Mouse (Mus musculus) lung, postnatal 10 days (tissue): ENCODE measurements around the gene Cyp2d10.
"Not testable (repeated sequence)": the region's sequence is repeated elsewhere in the genome, so short reads cannot be mapped to it uniquely, and the experiment has no call there.

Experiments used
- DNase-seq: peaks from one replicate; pipeline ENCODE4 v3.0.0; 2021

Cyp2d10 gene

DNA sequence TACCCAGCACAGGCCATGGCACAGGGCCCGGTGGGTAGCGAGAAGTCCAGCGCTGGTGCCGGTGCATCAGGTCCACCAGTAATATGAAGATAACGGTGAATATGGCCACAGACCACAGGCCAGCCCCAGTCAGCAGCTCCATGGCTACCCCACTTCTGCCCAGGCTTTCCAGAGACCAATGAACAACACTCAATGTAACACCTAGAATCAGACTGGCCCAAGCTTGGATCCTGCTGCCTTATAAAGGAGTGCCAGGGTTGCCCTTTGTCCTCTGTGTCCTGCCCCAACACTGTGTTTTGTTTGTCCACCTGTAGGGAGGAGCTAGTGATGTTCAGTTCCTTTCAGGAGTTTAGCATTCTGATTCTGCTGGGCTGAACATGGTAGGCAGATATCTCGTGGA, at the start of gene Cyp2d10:
Gene Cyp2d10 (minus strand): TSS at position 215 of the 400 bp plus-strand sequence.
- no peak for DNase-seq

DNA sequence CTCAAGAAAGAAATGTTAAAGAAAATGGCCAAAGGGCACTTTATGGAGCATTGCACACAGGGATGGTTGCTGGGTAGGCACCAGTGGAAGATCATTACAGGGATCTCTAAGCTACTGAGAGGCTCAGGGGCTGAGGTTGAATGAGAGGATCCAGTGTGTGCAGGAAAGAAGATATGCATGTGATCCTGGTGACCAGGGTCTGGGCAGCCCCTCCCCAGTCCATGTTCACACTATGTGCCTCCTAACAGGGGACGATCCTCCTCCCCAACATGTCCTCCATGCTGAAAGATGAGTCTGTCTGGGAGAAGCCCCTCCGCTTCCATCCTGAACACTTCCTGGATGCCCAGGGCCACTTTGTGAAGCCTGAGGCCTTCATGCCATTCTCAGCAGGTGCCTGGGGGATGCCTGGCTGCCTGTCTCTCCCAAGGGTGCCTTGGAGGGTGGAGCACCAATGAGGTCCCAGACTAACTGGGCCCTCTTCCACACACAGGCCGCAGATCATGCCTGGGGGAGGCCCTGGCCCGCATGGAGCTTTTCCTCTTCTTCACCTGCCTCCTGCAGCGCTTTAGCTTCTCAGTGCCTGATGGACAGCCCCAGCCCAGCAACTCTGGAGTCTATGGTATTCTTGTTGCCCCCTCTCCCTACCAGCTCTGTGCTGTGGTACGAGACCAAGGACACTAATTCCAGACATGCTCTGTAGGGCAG, 49.2 kb upstream of the Cyp2d10 start:
- not testable (repeated sequence) for DNase-seq

DNA sequence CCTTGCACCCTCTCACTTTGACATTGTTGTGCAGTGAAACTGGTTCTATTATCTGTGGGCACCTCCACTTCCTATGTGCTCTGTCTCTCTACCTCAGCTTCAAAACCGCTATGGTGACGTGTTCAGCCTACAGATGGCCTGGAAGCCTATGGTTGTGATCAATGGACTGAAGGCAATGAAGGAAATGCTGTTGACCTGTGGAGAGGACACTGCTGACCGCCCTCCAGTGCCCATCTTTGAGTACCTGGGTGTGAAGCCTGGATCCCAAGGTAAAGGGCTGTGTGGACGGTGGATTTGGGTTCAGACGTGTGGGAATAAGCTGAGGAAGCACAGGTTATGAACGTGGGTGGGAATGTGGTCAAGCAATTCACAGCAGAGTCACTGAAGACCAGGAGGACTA, 46.5 kb upstream of the Cyp2d10 start:
- DNase-seq: not testable (repeated sequence)

DNA sequence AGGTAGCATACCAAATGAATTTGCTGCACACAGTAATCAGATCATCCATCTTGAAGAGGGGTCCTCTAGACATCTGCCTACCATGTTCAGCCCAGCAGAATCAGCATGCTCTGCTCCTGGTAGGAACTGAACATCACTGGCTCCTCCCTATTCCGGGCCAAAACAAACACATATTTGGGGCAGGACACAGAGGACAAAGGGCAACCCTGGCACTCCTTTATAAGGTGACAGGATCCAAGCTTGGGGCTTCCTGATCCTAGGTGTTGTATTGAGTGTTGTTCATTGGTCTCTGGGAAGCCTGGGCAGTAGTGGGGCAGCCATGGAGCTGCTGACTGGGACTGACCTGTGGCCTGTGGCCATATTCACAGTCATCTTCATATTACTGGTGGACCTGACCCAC, 45.1 kb upstream of the Cyp2d10 start:
- DNase-seq: not testable (repeated sequence)

DNA sequence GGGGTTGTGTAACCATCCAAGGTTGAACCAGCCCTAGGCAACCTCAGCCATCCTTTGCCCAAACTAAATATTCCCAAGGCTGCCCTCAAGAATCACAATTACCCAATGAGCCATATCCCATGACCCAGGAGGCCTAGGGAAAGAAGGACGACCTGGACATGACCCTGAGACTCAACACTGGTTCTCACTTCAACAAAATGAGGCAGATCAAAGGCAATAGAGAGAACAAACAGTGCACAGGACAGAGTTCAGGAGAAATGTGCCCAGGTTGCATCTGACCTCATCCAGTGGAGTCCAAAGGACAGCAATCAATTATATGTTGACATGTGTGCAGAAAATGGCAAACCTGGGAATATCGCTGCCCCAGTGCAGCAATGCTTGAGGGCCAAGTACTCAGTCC, 43.0 kb upstream of the Cyp2d10 start:
- not testable (repeated sequence) for DNase-seq

DNA sequence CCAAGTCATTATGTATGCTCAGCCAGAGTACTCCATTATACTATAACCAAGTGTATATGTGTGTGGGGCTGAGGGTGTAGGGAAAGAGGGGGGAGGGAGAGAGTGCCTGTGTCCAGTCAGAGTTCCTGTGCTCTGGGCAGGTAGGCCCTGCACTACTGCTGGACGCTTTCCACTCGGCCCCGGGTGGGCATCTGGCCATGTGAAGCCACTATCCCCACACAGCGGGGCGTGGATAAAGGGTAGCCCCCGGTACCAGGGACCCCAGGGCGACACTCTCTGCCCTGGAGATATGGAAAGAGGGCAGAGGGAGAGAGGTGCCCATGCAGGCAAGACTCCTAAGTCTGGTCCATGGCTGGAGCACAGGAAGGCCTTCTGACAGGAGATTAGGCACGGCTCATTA, 38.2 kb upstream of the Cyp2d10 start:
- DNase-seq: no peak

DNA sequence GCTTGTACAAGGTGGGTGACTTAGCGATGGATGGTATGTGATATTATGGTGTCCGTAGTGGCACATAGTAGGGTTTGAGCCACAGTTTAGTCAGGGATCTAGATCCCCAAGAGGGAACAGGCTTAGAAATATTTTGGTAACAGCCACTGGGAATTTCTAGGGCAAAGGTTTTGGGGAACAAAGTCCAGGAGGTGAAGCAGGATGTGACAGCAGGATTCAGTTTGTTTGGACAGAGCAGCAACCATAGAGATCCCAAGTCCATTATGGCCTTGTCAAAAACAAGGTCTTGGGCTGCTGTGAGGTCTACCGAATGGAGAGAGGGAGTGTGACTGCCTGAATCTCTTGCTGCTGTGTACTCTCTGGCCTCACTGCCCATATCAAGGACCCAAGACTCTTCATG, 36.7 kb upstream of the Cyp2d10 start:
- no peak for DNase-seq

DNA sequence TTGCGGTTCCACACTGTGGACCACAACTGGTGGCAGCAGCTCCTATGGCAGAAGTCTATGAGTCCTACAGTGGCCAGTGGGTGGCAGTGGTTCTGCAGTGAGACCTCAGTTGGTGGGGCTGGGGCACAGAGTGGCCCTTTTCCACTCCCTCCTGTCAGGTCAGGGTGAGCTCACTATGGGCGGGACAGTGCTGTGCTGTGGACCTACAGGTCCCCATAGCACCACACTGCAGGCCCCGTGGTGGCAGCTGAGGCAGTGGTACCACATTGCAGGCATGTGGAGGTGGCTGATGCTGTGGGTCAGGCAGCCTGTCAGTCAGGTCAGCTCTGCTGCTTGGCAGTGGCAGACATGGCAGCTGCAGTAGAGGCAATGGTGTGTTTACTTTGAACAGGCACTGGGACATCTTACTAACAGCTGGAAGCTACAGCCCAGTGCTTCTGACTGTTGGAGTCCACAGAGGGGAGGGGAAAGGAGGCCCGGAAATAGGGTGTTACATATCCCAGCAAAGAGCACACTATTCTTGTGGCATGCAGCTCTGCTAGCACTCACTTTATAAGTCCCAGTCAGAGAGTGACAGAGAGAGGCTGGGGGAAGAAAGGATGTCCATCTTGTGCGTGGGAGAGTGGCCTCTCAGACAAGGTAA, 31.1 kb upstream of the Cyp2d10 start:
- peak; percentile 38 for DNase-seq

DNA sequence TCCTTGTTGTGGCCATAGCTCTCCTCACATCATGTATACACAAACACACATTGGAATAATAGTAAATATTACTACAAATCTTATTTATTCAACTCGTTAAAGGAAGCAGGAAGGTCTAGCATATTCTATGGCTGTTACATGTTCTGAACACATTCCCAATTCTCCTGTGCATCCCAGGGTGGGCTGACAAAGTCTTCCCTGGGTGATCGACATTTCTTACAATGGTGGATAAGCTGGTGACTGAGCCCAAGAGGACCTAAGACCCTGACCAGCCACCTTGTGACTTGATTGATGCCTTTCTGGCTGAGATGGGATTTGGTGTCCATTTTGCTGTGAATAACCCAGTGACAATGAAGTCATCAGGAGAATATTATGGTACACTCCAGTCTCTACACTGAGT, 28.6 kb upstream of the Cyp2d10 start:
- DNase-seq: no peak

DNA sequence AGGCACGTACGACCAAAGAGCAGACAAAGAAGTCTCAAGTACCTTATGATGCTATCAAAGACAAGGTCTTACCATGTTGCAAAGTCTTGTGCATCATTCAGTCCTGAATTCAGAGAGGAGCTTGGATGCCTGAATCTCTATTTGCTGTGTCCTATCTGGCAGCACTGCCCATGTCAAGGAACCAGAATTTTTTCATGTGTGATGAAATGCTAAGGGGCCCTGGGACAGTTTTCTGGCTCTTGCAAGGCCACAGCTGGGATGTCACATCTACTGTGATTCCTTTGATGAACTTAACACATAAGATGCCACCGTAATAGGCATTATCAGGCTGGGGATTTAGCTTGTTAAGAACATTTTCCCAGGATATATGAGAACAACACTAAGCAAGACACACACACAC, 28.0 kb upstream of the Cyp2d10 start:
- DNase-seq: peak; percentile 20

DNA sequence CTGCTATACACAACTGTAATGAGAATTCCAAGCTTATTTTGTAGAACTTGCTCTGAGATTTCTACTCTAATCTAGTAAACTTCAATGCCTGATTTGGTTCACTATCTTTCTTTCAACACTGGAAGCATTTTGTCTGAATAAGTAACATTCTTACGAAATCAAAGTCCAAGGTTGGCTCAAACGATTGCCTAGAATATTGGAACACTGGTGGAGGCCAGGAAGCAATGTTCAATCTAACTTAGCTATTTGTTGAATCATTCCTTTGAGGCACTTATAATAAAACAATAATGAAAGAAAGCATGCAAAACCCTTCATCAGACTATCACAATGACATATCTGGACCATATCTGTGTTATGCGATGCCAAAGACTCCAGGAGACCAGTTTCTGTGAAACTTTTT, 27.5 kb upstream of the Cyp2d10 start:
- no peak for DNase-seq

DNA sequence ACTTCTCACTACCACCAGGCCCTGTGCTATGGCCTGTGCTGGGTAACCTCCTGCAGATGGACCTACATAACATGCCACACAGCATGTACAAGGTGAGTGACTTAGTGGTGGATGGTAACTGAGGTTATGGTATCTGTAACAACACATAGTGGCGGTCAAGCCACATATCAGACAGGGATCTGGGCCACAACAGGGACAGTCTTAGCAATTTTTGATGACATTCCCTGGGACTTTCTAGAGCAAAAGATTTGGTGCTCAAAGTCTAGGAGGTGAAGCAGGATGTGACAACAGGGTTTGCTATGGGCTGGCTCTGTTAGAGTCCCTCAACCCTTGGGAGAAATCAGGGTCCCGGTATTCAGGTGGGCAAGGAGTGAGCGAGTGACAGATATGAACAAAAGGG, 26.6 kb upstream of the Cyp2d10 start:
- no peak for DNase-seq

DNA sequence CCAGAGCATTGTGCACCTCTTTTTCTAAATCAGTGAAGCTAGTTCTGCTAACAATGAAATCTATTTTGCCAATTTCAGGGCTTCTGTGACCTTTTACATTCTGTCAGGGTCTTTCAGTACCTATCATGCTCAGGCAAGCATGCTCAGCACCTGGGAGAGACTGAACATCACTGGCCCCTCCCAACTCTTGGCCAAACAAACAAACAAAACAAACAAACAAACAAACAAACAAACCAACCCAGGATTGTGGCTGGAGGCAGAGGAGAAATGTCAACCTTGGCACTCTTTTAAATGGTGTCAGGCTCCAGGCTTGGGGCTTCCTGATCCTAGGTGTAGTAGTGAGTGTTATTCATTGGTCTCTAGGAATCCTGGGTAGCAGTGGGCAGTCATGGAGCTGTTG, 26.1 kb upstream of the Cyp2d10 start, which contains the start of gene Cyp2d9:
Gene Cyp2d9 (plus strand): TSS at position 301 of the 400 bp plus-strand sequence.
- DNase-seq: no peak

DNA sequence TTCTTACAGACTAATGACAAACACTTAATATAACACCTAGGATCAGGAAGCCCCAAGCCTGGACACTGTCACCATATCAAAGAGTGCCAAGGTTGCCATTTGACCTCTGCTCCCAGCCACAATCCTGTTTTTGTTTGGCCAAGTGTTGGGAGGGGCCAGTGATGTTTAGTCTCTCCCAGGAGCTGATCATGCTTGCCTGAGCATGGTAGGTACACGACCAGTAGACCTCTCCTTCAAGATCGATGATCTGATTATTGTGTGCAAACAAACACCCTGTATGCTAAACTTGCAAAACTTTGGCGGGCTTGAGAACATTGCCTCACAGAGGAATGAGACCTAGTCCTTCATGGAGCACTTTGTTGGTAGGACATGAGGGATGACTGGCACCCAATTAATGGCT, 16.5 kb upstream of the Cyp2d10 start:
- DNase-seq: no peak

DNA sequence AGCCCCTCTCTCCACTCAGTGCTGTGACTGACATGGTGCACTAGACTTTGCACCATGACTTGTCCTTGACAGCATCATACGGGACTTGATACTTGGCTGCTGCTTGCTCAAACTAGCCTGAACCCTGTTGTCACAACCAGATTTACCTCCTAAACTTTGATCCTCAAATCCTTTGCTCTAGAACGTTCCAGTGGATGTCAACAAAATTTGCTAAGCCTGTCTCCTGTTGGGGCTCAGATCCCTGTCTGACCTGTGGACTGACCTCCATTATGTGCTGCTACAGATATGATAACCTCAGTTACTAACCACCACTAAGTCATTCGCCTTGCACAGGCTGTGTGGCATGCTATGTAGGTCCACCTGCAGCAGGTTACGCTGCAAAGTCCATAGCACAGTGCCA, 15.9 kb upstream of the Cyp2d10 start:
- DNase-seq: no peak

DNA sequence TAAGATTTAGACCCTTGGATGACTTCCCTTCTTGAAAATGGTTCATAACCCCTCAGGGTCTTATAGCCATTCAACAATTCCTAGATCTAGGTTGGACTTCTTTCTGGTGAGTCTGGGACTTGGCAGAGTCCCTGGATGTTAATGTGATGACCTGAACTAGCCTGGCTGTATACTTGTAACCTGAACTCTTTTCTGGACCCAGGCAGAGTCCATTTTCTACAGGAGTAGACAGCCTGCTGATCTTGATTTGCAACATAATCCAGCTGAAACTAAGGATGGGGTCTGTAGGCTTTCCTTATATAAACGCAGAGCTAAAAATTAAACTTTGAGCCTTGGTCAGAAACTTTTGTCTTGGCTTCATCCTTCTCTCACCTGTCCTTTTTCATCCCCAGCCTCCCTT, 11.6 kb upstream of the Cyp2d10 start:
- no peak for DNase-seq

DNA sequence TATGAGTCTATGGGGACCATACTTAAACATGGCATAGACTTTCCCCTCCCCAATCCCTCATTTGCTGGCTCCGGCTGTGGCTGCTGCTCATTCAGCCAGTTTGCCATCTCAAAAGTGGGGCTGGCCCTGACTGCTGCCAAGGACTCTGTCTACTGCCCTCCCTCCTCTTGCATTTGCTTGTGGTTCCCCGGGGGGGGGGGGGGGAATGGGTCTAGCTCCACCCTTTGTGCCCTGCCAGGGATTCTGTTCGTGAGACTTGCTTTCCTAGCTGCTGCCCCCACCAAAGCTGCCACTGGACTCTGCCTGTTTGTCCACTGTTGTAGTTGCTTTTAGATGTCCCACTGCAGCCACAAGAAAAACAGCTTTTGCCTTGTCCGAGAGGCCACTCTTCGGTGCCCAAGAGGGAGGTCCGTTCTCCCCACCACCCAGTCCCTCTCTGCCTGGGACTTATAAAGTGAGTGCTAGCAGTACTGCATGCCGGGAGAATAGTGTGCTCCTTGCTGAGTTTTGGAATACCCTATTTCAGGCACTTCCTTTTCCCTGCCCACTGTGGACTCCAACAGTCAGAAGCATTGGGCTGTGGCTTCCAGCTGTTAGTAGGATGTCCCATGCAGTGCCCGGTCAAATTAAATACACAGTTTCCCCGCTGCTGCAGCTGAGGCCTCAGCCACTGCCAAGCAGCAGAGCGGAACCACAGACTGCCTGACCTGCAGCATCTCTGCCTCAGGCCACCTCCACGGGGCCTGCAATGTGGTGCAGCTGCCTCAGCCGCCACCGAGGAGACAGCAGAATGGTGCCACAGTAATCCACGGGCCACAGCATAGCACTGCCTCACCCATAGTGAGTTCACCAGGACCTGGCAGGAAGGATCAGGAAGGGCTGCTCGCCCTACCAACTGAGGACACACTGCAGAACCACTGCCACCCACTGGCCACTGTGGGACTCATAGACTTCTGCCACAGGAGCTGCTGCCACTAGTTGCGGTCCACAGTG, 10.1 kb upstream of the Cyp2d10 start:
- DNase-seq: peak; percentile 94

DNA sequence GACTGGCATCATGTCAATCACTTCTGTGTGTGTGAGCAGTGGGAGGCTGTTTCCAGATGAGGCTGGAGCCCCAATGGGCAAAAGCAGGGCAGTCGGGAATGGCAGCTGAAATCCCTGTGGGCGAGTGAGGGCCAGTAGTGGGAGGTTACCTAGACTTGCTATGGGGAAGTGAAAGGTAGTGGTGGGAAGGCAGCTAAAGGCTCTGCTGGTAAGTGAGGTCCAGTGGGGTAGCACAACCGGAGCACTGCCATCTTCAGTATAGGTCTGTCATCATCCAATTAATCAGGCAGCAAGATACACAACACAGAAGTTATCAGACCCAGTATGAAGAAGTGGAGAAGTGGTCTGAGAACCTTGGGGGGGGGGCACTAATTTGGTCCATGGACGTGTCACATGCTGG, 541 bp upstream of the Cyp2d10 start:
- no peak for DNase-seq

DNA sequence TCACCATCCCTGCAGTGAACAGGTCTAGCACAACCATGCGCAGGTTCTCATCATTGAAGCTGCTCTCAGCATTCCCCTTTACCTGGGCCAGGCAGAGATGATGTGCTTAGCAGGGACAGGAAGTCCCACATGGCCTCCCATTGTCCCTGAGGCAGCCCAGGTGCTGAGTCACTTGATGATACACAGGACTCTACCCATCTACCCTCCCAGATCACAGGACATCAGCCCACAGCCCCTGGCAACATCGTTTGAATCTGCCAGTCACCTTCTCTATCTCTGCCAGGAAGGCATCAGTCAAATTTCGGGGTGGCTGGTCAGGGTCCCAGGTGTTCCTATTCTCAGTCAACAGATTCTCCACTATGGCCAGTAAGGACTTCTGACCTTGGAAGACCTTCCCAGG, 2.8 kb downstream of the Cyp2d10 start:
- no peak for DNase-seq

DNA sequence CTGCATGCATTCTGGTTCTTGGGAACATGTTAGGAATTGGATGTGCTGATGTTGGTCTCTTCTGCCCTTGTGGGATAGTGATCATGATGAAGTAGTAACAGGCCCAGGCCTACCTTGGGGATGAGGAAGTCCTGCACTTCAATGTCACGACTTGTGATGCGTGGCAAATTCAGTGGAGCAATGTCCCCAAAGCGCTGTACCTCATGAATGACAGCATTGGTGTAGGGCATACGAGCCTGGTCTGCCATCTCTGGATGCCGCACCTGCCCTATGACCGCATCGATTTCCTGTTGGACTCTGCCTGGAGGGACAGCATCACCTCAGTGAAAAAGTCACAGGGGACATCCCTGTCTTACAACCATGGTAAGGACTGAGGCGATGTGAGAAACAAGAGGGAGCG, 3.4 kb downstream of the Cyp2d10 start:
- no peak for DNase-seq

DNA sequence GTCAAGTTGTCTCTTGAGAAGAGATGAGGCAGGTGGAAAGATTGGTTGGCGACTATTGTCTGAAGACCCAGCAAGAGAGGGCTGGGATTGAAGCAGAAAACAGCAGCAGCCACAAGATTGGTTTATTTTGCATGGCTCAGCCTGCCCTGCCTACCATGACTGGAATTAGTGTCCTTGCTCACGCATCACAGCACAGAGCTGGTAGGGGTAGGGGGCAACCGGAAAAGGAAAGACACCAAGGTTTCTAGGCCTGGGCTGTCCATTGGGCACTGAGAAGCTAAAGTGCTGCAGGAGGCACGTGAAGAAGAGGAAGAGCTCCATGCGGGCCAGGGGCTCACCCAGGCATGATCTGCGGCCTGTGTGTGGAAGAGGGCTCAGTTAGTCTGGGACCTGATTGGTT, 4.3 kb downstream of the Cyp2d10 start:
- DNase-seq: no peak

DNA sequence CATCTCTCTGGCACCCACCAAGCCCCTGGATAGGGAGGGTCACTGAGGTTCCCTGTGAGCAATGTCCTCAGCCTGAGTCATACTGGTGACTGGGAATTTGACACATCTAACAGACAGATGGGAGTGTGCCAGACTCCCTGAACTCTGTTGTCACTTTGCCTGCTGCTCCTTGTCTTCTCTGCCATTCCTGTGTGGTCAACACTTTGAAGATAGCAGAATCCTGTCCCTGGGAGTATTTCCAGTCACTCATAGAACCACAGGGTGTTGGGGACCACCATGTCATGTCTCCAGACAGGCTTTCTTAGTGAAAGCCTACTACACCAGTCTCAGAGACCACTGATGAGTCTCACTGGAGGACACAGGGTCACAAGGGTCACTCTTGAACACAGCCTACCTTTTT, 4.9 kb downstream of the Cyp2d10 start:
- DNase-seq: no peak

DNA sequence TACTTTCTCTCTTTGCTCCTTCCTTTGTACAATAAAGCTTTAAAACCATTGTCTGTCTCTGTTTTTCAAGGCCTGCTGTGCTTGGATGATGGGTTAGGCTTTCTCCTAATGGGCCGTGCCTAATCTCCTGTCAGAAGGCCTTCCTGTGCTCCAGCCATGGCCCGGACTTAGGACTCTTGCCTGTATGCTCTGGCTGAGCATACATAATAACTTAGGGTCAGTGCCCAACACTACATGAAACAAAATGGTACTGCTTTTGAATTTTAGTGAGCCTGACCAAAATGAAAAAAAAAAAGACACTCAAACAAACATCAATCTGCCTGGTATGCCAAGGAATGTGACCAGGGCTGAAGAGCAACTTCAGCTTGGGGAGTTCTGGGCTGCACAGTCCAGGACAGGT, 5.5 kb downstream of the Cyp2d10 start:
- no peak for DNase-seq

DNA sequence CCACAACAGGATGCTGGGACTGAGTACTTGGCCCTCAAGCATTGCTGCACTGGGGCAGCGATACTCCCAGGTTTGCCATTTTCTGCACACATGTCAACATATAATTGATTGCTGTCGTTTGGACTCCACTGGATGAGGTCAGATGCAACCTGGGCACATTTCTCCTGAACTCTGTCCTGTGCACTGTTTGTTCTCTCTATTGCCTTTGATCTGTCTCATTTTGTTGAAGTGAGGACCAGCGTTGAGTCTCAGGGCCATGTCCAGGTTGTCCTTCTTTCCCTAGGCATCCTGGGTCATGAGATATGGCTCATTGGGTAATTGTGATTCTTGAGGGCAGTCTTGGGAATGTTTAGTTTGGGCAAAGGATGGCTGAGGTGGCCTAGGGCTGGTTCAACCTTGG, 11.0 kb downstream of the Cyp2d10 start:
- not testable (repeated sequence) for DNase-seq
